Mouse (Mus musculus) heart, adult 2 months (tissue): ENCODE data around the gene Dnah1.

Source experiments
- CTCF ChIP-seq: fragments of 200-600 bp; IDR thresholded peaks from 2 replicates; pipeline ENCODE4 v1.8.1; 2022; ENCODE audit warnings: antibody characterized with exemption, mild to moderate bottlenecking, moderate library complexity
- EP300 ChIP-seq: fragments of 200-500 bp; IDR thresholded peaks from 2 replicates; pipeline ENCODE4 v1.6.1; 2011; ENCODE audit warnings: low read depth, low read length, control low read depth; ENCODE audit not compliant: insufficient read depth
- POLR2A ChIP-seq: fragments of 200-500 bp; IDR thresholded peaks from 2 replicates; pipeline ENCODE4 v1.6.1; 2011; ENCODE audit warnings: mild to moderate bottlenecking, low read depth, low read length, control low read depth; ENCODE audit not compliant: insufficient read depth

GRCm38 (mm10) chr14:31367951-31368350 is 44.3 kb upstream of the Dnah1 start:
- TF ChIP-seq POLR2A = no peak
- no peak for TF ChIP-seq CTCF
- TF ChIP-seq EP300 = no peak
